In the genomic region with DNA sequence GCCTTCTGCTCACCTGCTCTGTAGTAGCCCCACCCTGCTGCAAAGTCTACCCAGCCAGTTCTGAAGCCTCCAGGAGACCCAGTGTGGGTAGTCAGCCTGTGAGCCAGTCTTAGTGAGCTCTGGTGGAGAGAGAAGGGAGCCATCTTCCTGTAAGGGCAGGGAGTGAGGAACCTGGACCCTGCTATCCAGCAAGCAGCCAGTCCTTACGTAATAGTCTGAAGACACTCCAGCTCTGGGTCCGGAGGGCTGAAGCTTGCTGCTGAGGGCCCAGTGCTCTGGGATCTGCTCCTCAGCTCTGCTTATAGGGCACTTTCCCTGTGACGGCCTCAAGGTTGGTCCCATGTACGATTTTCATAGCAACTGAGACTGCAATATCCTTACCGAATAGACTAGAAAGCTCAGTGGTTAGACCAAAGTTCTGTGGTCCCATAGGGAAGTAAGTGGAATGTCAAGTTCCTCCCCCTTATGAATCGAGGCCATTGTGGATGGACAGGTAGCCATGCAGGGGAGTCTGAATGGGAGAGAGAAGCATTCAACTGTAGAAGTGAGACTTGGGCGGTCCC, we compare ENCODE assay signal across 8 mouse cellular contexts. TPM values are rescaled to one million over a fixed set of nuclear protein-coding genes. Genes with fewer than 3 reads are reported as not detected.
DNase-seq lines count a peak whose midpoint lies in the region; ATAC-seq and TF ChIP-seq lines count a peak whose summit lies in the region.

Gene Rtkn, plus strand, starts transcription at position 513 of the 563 bp plus-strand sequence.

- intact Hi-C loops in heart, postnatal 36 days (cut with DNase I): no loop called here

- H3K4me1 ChIP-seq in heart, embryonic 11.5 days (ENCODE audit: control insufficient read depth, insufficient read depth, low read length): peaks cover 24% of the 10 kb centered on the region
- H3K4me1 ChIP-seq in bone marrow, adult 2 months (ENCODE audit: control insufficient read depth, insufficient read depth, low read length): peaks cover 5% of the 10 kb centered on the region; the same call in 1 of the 2 replicates
- peaks cover 14 to 24% of the 10 kb centered on the region in 2 experiments for H3K4me1 ChIP-seq in heart, embryonic 14.5 days (ENCODE audit: control insufficient read depth in 2 of 2, insufficient read depth in 2 of 2, low read length in 2 of 2)
- peaks cover 30% of the 10 kb centered on the region for H3K4me1 ChIP-seq in midbrain, embryonic 15.5 days

- no peak for ATAC-seq in heart, embryonic 11.5 days (replicated peaks; ENCODE audit: insufficient number of reproducible peaks, low FRiP score, low TSS enrichment)
- ATAC-seq in heart, embryonic 14.5 days (ENCODE audit: insufficient number of reproducible peaks, insufficient read depth, low FRiP score, low read depth): no peak
- ATAC-seq in midbrain, embryonic 15.5 days (replicated peaks): no peak
- no peak for ATAC-seq in inflammation-experienced regulatory T-cells, adult 6 months

- H3K9ac ChIP-seq in heart, embryonic 11.5 days (ENCODE audit: low read depth, low read length): peak within 1 kb of the TSS; percentile 94
- peak within 1 kb of the TSS; percentile 95 for H3K9ac ChIP-seq in heart, embryonic 14.5 days (ENCODE audit: low read length)
- no peak within 1 kb of the TSS for H3K9ac ChIP-seq in midbrain, embryonic 15.5 days

- peak within 1 kb of the TSS; percentile 63 for H3K4me3 ChIP-seq in heart, embryonic 11.5 days (ENCODE audit: low read depth, low read length)
- peak within 1 kb of the TSS; percentile 31 for H3K4me3 ChIP-seq in bone marrow, adult 2 months (replicated peaks; ENCODE audit: control insufficient read depth, low read depth, low read length)
- peak within 1 kb of the TSS; percentile 63 to 64 for H3K4me3 ChIP-seq in heart, embryonic 14.5 days (ENCODE audit: control insufficient read depth in 1 of 2, insufficient read depth in 1 of 2, low read depth in 1 of 2, low read length in 2 of 2)
- H3K4me3 ChIP-seq in midbrain, embryonic 15.5 days: 0 out of 2 replicates have a peak within 1 kb of the TSS, but pooled peaks have one; percentile 3

- H3K4me2 ChIP-seq in heart, embryonic 11.5 days: peak within 1 kb of the TSS; percentile 87
- peak within 1 kb of the TSS; percentile 85 for H3K4me2 ChIP-seq in heart, embryonic 14.5 days (ENCODE audit: low read length)
- H3K4me2 ChIP-seq in midbrain, embryonic 15.5 days: peak within 1 kb of the TSS; percentile 31

- H3K27me3 ChIP-seq in heart, embryonic 11.5 days (ENCODE audit: control insufficient read depth, insufficient read depth, low read length): 0 out of 2 replicates have a peak, but pooled peaks cover 3% of the 10 kb centered on the region
- H3K27me3 ChIP-seq in heart, embryonic 14.5 days (ENCODE audit: control insufficient read depth, insufficient read depth, low read length): no peaks in the 10 kb centered on the region
- peaks cover 9% of the 10 kb centered on the region; the same call in 1 of the 2 replicates for H3K27me3 ChIP-seq in midbrain, embryonic 15.5 days (replicated peaks)

- H3K36me3 ChIP-seq in heart, embryonic 11.5 days (ENCODE audit: control insufficient read depth, insufficient read depth, low read length): no peaks in the 10 kb centered on the region
- no peaks in the 10 kb centered on the region; the same call in 1 of the 2 replicates for H3K36me3 ChIP-seq in heart, embryonic 14.5 days (ENCODE audit: control insufficient read depth, insufficient read depth, low read length)
- no peaks in the 10 kb centered on the region for H3K36me3 ChIP-seq in midbrain, embryonic 15.5 days (replicated peaks)

- peak within 1 kb of the TSS; percentile 99; the same call in 1 of the 2 replicates for H3K27ac ChIP-seq in heart, embryonic 11.5 days (ENCODE audit: low read depth, low read length)
- no peak within 1 kb of the TSS for H3K27ac ChIP-seq in bone marrow, adult 2 months (ENCODE audit: control insufficient read depth, insufficient read depth, low read depth, low read length, poor library complexity)
- H3K27ac ChIP-seq in heart, embryonic 14.5 days (replicated peaks in 1 of 2; ENCODE audit: control insufficient read depth in 1 of 2, insufficient read depth in 1 of 2, low read depth in 2 of 2, low read length in 2 of 2): peak within 1 kb of the TSS; percentile 99 to 100
- no peak within 1 kb of the TSS for H3K27ac ChIP-seq in midbrain, embryonic 15.5 days

- no peaks in the 10 kb centered on the region for H3K9me3 ChIP-seq in heart, embryonic 11.5 days (replicated peaks; ENCODE audit: control insufficient read depth, low read length)
- no peaks in the 10 kb centered on the region for H3K9me3 ChIP-seq in heart, embryonic 14.5 days (ENCODE audit: control insufficient read depth, low read length)
- H3K9me3 ChIP-seq in midbrain, embryonic 15.5 days: no peaks in the 10 kb centered on the region

- no peak for DNase-seq in heart, postnatal 36 days
- DNase-seq in layer of hippocampus, postnatal 10 days (ENCODE audit: low spot score in 2 of 2): no peak
- no peak for DNase-seq in embryo, embryonic 11 days

- WGBS in heart, embryonic 11.5 days (ENCODE audit: insufficient replicate concordance): 60% methylated on average over 7 of the region's 7 CpGs
- WGBS in bone marrow, adult 2 months: 56% methylated on average over 7 of the region's 7 CpGs
- 63% methylated on average over 7 of the region's 7 CpGs for WGBS in heart, embryonic 14.5 days
- WGBS in midbrain, embryonic 15.5 days: 63% methylated on average over 7 of the region's 7 CpGs

- no peak for TF ChIP-seq CTCF in bone marrow, adult 2 months (IDR thresholded peaks at IDR 0.05; ENCODE audit: control insufficient read depth, insufficient read depth, low read length)

- TF ChIP-seq POLR2A in bone marrow, adult 2 months (IDR thresholded peaks at IDR 0.05; ENCODE audit: borderline replicate concordance, control insufficient read depth, low read depth, low read length): no peak

RNA-seq across cellular contexts. Expression of gene Rtkn, which starts in this region (rescaled TPM):
- 10.8 and 12.4 TPM in 2 replicates for polyA plus RNA-seq in heart, embryonic 11.5 days (2014; fragmentation: Nextera tagmentation; extraction: Ambion mirVana)
- 1 to 10 TPM; 4.6 to 5.5 TPM for total RNA-seq in heart, postnatal 36 days (2021)
- polyA plus RNA-seq in bone marrow, adult 2 months (2011; ENCODE audit: insufficient read depth, insufficient read length, low replicate concordance, missing spikeins): 1.3 and 1.6 TPM in 2 replicates
- polyA plus RNA-seq in heart, embryonic 14.5 days (2014; fragmentation: Nextera tagmentation; extraction: Ambion mirVana): 9.9 and 11.6 TPM in 2 replicates
- total RNA-seq in layer of hippocampus, postnatal 10 days (2021): 10 to 100 TPM; 36.2 to 36.5 TPM
- polyA plus RNA-seq in midbrain, embryonic 15.5 days (2015; fragmentation: Nextera tagmentation; extraction: Ambion mirVana): 10.9 and 15.3 TPM in 2 replicates
- 1 to 10 TPM in 1 of 3 experiments, not detected in 2; 3.7 TPM for polyA plus RNA-seq in inflammation-experienced regulatory T-cells, adult 6 months (2017; shearing (Covaris generic))

Comparison
In these comparisons a context has a peak if more than half of its experiments do, and no peak if none do; other contexts are left out.
1. RNA of gene Rtkn (total RNA-seq): 36.2 to 36.5 TPM in layer of hippocampus, postnatal 10 days; 4.6 to 5.5 TPM in heart, postnatal 36 days; every median in the first group is over 4 times any median in the second.
2. H3K27ac ChIP-seq: peak in heart, embryonic 11.5 days (single experiment) and heart, embryonic 14.5 days (2 of 2); none in bone marrow, adult 2 months (single experiment) and midbrain, embryonic 15.5 days (single experiment).
3. H3K4me2 ChIP-seq: peak in every context shown above with its lines; median percentile 87 in heart, embryonic 11.5 days; 85 in heart, embryonic 14.5 days; 31 in midbrain, embryonic 15.5 days.
4. H3K4me3 ChIP-seq: peak in every context shown above with its lines; median percentile 64 in heart, embryonic 14.5 days; 63 in heart, embryonic 11.5 days; 31 in bone marrow, adult 2 months; 3 in midbrain, embryonic 15.5 days.